Mouse (Mus musculus): ENCODE data around the gene Kcnh7. TPM values are rescaled to one million over a fixed set of nuclear protein-coding genes. Genes with fewer than 3 reads are reported as not detected.

Kcnh7 gene
- polyA plus RNA-seq, 1 experiment from 2014 or later: 0.12 TPM

GRCm38 (mm10) chr2:63090447-63090846, 93.6 kb downstream of the Kcnh7 start:
- H3K4me2 ChIP-seq (ENCODE audit: low read depth, low read length): no peak overlapping the region
- ATAC-seq (no peak), DNase-seq (no peak)
- H3K4me1 ChIP-seq (ENCODE audit: insufficient read depth): no peaks in the 10 kb centered on the region
- no peaks in the 10 kb centered on the region for H3K36me3 ChIP-seq (replicated peaks; ENCODE audit: insufficient read depth, low read length)
- 70% methylated on average over 2 of the region's 2 CpGs for WGBS (ENCODE audit: insufficient replicate concordance)
- H3K9ac ChIP-seq (replicated peaks): no peak overlapping the region
- no peak overlapping the region for H3K4me3 ChIP-seq (ENCODE audit: low read depth, low read length)
- H3K27me3 ChIP-seq (ENCODE audit: insufficient read depth, low read length): no peaks in the 10 kb centered on the region
- TF ChIP-seq CTCF (IDR thresholded peaks at IDR 0.05; ENCODE audit: low read depth): no peak
- no peak for TF ChIP-seq EP300 (IDR thresholded peaks at IDR 0.05; ENCODE audit: low read depth)
- H3K9me3 ChIP-seq (ENCODE audit: low read length): no peaks in the 10 kb centered on the region
- no peak overlapping the region for H3K27ac ChIP-seq (ENCODE audit: low read depth)

GRCm38 (mm10) chr2:63058386-63058785, 125.7 kb downstream of the Kcnh7 start:
- TF ChIP-seq EP300 (IDR thresholded peaks at IDR 0.05; ENCODE audit: low read depth): no peak
- TF ChIP-seq CTCF (IDR thresholded peaks at IDR 0.05; ENCODE audit: low read depth): no peak
- Histone ChIP-seq H3K9ac (replicated peaks) (no peak overlapping the region), H3K4me3 (ENCODE audit: low read depth, low read length) (no peak overlapping the region), H3K27ac (ENCODE audit: low read depth) (no peak overlapping the region), H3K4me1 (ENCODE audit: insufficient read depth) (no peaks in the 10 kb centered on the region), H3K9me3 (ENCODE audit: low read length) (no peaks in the 10 kb centered on the region), H3K27me3 (ENCODE audit: insufficient read depth, low read length) (no peaks in the 10 kb centered on the region), H3K4me2 (ENCODE audit: low read depth, low read length) (no peak overlapping the region), H3K36me3 (replicated peaks; ENCODE audit: insufficient read depth, low read length) (no peaks in the 10 kb centered on the region)
- DNase-seq (no peak), ATAC-seq (no peak)
- WGBS (ENCODE audit: insufficient replicate concordance): 69% methylated on average over 2 of the region's 2 CpGs

- no peak overlapping the region for H3K9ac ChIP-seq (replicated peaks)
- no peak for DNase-seq
- 75% methylated on average over 3 of the region's 3 CpGs for whole genome bisulfite sequencing (ENCODE audit: insufficient replicate concordance)
- ATAC-seq: no peak
- no peaks in the 10 kb centered on the region for H3K9me3 ChIP-seq (ENCODE audit: low read length)
- H3K36me3 ChIP-seq (replicated peaks; ENCODE audit: insufficient read depth, low read length): no peaks in the 10 kb centered on the region
- H3K4me3 ChIP-seq (ENCODE audit: low read depth, low read length): no peak overlapping the region
- no peak overlapping the region for H3K4me2 ChIP-seq (ENCODE audit: low read depth, low read length)
- H3K27ac ChIP-seq (ENCODE audit: low read depth): no peak overlapping the region
- TF ChIP-seq CTCF (IDR thresholded peaks at IDR 0.05; ENCODE audit: low read depth): no peak
- TF ChIP-seq EP300 (IDR thresholded peaks at IDR 0.05; ENCODE audit: low read depth): no peak
- H3K27me3 ChIP-seq (ENCODE audit: insufficient read depth, low read length): no peaks in the 10 kb centered on the region
- H3K4me1 ChIP-seq (ENCODE audit: insufficient read depth): no peaks in the 10 kb centered on the region
Observed at GRCm38 (mm10) chr2:63049884-63050283, 134.2 kb downstream of the Kcnh7 start.

DNA sequence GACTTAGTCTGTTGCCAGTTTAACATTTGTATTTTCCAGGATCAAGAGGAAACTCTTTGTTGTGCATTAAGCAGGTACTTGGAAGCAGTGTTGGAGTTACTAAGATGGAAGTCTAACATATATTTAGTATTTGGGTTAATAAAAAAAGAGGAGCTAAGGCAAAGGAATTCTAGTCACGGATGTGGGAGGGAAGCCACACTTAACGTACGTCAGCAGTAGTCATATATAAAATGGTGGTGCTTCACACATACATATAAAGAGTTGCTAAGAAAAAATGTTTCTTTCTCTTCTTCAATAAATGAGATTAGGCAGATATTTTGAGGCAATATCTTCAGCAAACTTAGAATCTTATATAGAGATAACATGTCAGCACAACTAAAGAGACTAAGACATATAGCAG, 144.4 kb downstream of the Kcnh7 start:
- no peak for ATAC-seq

DNA sequence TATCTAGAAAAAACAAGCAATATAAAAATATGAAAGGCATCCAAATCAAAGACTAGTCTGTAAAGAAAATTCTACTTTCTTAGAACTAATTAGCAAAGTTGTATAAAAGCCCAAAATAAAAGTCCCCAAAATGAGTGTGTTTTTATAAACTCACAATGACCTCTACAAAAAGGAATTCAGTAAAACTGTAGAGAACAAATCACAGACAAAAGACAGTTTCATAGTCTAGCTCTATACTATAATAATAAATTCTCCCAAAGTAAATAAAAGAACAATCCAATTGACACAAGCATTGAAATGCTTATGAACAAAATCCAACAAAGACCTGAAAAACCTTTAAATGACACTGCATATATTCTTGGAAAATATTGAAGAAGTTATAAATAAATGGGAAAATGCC, 169.2 kb downstream of the Kcnh7 start:
- H3K4me1 ChIP-seq (ENCODE audit: insufficient read depth): no peaks in the 10 kb centered on the region
- no peaks in the 10 kb centered on the region for H3K36me3 ChIP-seq (replicated peaks; ENCODE audit: insufficient read depth, low read length)
- no peak overlapping the region for H3K4me2 ChIP-seq (ENCODE audit: low read depth, low read length)
- DNase-seq: no peak
- H3K4me3 ChIP-seq (ENCODE audit: low read depth, low read length): no peak overlapping the region
- no peak for ATAC-seq
- no peak overlapping the region for H3K27ac ChIP-seq (ENCODE audit: low read depth)
- H3K9ac ChIP-seq (replicated peaks): no peak overlapping the region
- no peaks in the 10 kb centered on the region for H3K27me3 ChIP-seq (ENCODE audit: insufficient read depth, low read length)
- TF ChIP-seq EP300 (IDR thresholded peaks at IDR 0.05; ENCODE audit: low read depth) (no peak), CTCF (IDR thresholded peaks at IDR 0.05; ENCODE audit: low read depth) (no peak)
- no peaks in the 10 kb centered on the region for H3K9me3 ChIP-seq (ENCODE audit: low read length)

More for the DNA sequence above, 144.4 kb downstream of the Kcnh7 start:
- Histone ChIP-seq H3K9me3 (ENCODE audit: low read length) (no peaks in the 10 kb centered on the region), H3K27me3 (ENCODE audit: insufficient read depth, low read length) (no peaks in the 10 kb centered on the region), H3K4me2 (ENCODE audit: low read depth, low read length) (no peak overlapping the region), H3K4me1 (ENCODE audit: insufficient read depth) (no peaks in the 10 kb centered on the region), H3K27ac (ENCODE audit: low read depth) (no peak overlapping the region), H3K36me3 (replicated peaks; ENCODE audit: insufficient read depth, low read length) (no peaks in the 10 kb centered on the region), H3K4me3 (ENCODE audit: low read depth, low read length) (no peak overlapping the region), H3K9ac (replicated peaks) (no peak overlapping the region)
- TF ChIP-seq EP300 (IDR thresholded peaks at IDR 0.05; ENCODE audit: low read depth) (no peak), CTCF (IDR thresholded peaks at IDR 0.05; ENCODE audit: low read depth) (no peak)
- 77% methylated on average over 3 of the region's 3 CpGs for WGBS (ENCODE audit: insufficient replicate concordance)
- DNase-seq: no peak

DNA sequence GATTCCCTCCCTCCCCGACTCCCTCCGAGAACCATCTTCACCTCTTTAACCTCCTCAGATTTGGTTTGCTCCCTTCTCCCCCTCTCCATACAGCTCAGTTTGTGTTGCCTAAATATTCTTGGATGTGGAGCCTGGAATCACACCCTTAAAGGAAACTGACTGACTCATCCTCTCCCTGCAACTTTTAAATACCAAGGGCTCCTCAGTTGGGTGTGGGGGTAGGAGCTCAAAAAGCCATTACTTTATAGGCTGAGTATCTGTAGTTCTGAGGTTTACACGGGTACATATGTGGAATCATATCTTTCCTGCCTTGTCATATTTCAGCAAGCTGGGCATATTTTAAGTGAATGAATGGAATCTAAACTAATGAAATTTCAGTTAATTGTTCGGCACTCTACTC, 174.9 kb downstream of the Kcnh7 start:
- WGBS (ENCODE audit: insufficient replicate concordance): 68% methylated on average over 4 of the region's 4 CpGs
- Histone ChIP-seq H3K27me3 (ENCODE audit: insufficient read depth, low read length) (no peaks in the 10 kb centered on the region), H3K9me3 (ENCODE audit: low read length) (no peaks in the 10 kb centered on the region), H3K9ac (replicated peaks) (no peak overlapping the region), H3K4me3 (ENCODE audit: low read depth, low read length) (no peak overlapping the region), H3K4me1 (ENCODE audit: insufficient read depth) (no peaks in the 10 kb centered on the region), H3K36me3 (replicated peaks; ENCODE audit: insufficient read depth, low read length) (no peaks in the 10 kb centered on the region), H3K27ac (ENCODE audit: low read depth) (no peak overlapping the region), H3K4me2 (ENCODE audit: low read depth, low read length) (no peak overlapping the region)
- ATAC-seq (no peak), DNase-seq (no peak)
- TF ChIP-seq EP300 (IDR thresholded peaks at IDR 0.05; ENCODE audit: low read depth) (no peak), CTCF (IDR thresholded peaks at IDR 0.05; ENCODE audit: low read depth) (no peak)

- Histone ChIP-seq H3K36me3 (replicated peaks; ENCODE audit: insufficient read depth, low read length) (no peaks in the 10 kb centered on the region), H3K27ac (ENCODE audit: low read depth) (no peak overlapping the region), H3K4me2 (ENCODE audit: low read depth, low read length) (no peak overlapping the region), H3K27me3 (ENCODE audit: insufficient read depth, low read length) (no peaks in the 10 kb centered on the region), H3K9ac (replicated peaks) (no peak overlapping the region), H3K4me3 (ENCODE audit: low read depth, low read length) (no peak overlapping the region), H3K9me3 (ENCODE audit: low read length) (no peaks in the 10 kb centered on the region), H3K4me1 (ENCODE audit: insufficient read depth) (no peaks in the 10 kb centered on the region)
- no peak for DNase-seq
- WGBS (ENCODE audit: insufficient replicate concordance): 76% methylated on average over 1 of the region's 1 CpGs
- TF ChIP-seq CTCF (IDR thresholded peaks at IDR 0.05; ENCODE audit: low read depth) (no peak), EP300 (IDR thresholded peaks at IDR 0.05; ENCODE audit: low read depth) (no peak)
- no peak for ATAC-seq
Observed at GRCm38 (mm10) chr2:63002784-63003183, 181.3 kb downstream of the Kcnh7 start.

All from liver, postnatal 0 days (tissue).